In the genomic region with DNA sequence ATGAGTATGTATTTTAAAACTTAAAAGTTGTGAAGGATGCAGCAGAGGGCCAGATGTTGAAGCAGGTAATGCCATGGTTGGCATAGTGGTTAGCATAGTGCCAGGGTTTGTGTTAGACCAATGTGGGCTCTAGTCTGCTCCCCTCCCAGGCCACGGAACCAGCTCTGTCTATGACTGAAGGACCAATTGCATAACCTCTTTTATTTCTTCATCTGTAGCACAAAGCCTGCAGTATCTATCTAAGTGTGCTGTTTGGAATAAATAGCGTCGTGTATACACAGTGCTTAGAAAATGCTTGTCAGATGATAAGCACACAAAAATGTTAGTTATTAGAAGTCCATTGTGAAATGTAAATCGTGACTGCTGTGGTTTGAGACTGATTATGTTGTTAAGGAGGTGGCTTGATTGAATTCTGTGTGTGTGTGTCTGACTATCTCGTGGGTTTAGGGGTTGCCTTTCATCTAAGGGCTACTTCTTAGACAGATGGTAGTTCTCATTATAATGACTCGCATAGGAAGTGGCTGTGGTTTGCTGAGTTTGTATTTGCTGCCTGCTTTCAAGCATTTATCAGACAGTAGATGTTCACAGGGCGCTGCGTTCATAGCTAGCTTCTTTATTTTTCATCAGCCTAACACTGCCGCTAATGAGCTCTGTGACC, we compare ENCODE assay signal across 13 mouse cellular contexts. TPM values are rescaled to one million over a fixed set of nuclear protein-coding genes. Genes with fewer than 3 reads are reported as not detected.
DNase-seq lines count a peak whose midpoint lies in the region; ATAC-seq lines count a peak whose summit lies in the region.
"Had no signal": no experiment of that assay in that cellular context is flagged by ENCODE, and none has a peak within 500 bp of the region (broad histone marks: within the 10 kb centered on the region; RNA-seq: fewer than 3 reads in every experiment).

No protein-coding gene starts in this region.

- 24% methylated on average over 9 of the region's 9 CpGs for WGBS in heart, embryonic 10.5 days
- WGBS in liver, embryonic 11.5 days = 23% methylated on average over 9 of the region's 9 CpGs

- DNase-seq in heart, embryonic 10.5 days (ENCODE audit: low spot score) = no peak
- no peak for DNase-seq in heart, adult 9 months (ENCODE audit: low spot score in 2 of 2)
- no peak for DNase-seq in liver, embryonic 11.5 days (ENCODE audit: low spot score)
- DNase-seq in liver = no peak
- DNase-seq in Muller cell, postnatal 12 days (ENCODE audit: inconsistent ontology term) = peak; percentile 79
- no peak for DNase-seq in urinary bladder, postnatal 4 days (ENCODE audit: low spot score in 2 of 2)
- DNase-seq in layer of hippocampus, adult 8-10 months (ENCODE audit: low spot score in 2 of 2) = no peak
- DNase-seq: gastrocnemius, postnatal 10 days; kidney, adult 2 months; thymus, postnatal 4 days had no signal

- no peaks in the 10 kb centered on the region for H3K27me3 ChIP-seq in heart, embryonic 10.5 days (ENCODE audit: insufficient read depth, poor library complexity, severe bottlenecking)
- H3K27me3 ChIP-seq in liver, embryonic 11.5 days (replicated peaks; ENCODE audit: control insufficient read depth, insufficient read depth, low read length) = no peaks in the 10 kb centered on the region
- H3K27me3 ChIP-seq: CH12.LX had no signal

- H3K36me3 ChIP-seq in heart, embryonic 10.5 days = 0 out of 2 replicates have a peak, but pooled peaks cover 5% of the 10 kb centered on the region
- H3K36me3 ChIP-seq in liver, embryonic 11.5 days (ENCODE audit: control insufficient read depth, insufficient read depth, low read length) = no peaks in the 10 kb centered on the region

- peak overlapping the region; percentile 40; the same call in 1 of the 2 replicates for H3K4me3 ChIP-seq in heart, embryonic 10.5 days
- H3K4me3 ChIP-seq in liver, embryonic 11.5 days (ENCODE audit: low read depth, low read length) = no peak overlapping the region
- H3K4me3 ChIP-seq: myocyte had no signal

- H3K4me2 ChIP-seq in liver, embryonic 11.5 days = peak overlapping the region; percentile 52; the same call in 1 of the 2 replicates

- no peak overlapping the region for H3K9ac ChIP-seq in liver, embryonic 11.5 days (ENCODE audit: low read depth, low read length)

- H3K27ac ChIP-seq in heart, embryonic 10.5 days = peak overlapping the region; percentile 87
- no peak overlapping the region for H3K27ac ChIP-seq in liver, embryonic 11.5 days (ENCODE audit: low read depth, low read length)

- H3K9me3 ChIP-seq in heart, embryonic 10.5 days = no peaks in the 10 kb centered on the region
- H3K9me3 ChIP-seq in liver, embryonic 11.5 days (ENCODE audit: control insufficient read depth, low read length) = no peaks in the 10 kb centered on the region

- H3K4me1 ChIP-seq in heart, embryonic 10.5 days = peaks cover 57% of the 10 kb centered on the region
- H3K4me1 ChIP-seq in liver, embryonic 11.5 days (replicated peaks; ENCODE audit: control insufficient read depth, insufficient read depth, low read length) = peaks cover 32% of the 10 kb centered on the region

- ATAC-seq in liver, embryonic 11.5 days (replicated peaks; ENCODE audit: low FRiP score) = no peak
- peak; percentile 23 for ATAC-seq in megakaryocyte, adult 5-6 weeks (ENCODE audit: poor library complexity, severe bottlenecking)

RNA-seq across cellular contexts. Expression of gene Prkce, which starts 17.1 kb away (rescaled TPM):
- 9.4 and 12.5 TPM in 2 replicates for polyA plus RNA-seq in heart, embryonic 10.5 days (2016; fragmentation: Nextera tagmentation; extraction: Ambion mirVana)
- 3.7 and 4.0 TPM in 2 replicates for polyA plus RNA-seq in liver, embryonic 11.5 days (2014; fragmentation: Nextera tagmentation; extraction: Ambion mirVana)
- 7.3 and 8.1 TPM in 2 replicates for total RNA-seq in megakaryocyte, adult 5-6 weeks (2015)
- total RNA-seq in megakaryocyte, adult 5-6 weeks (2017) = 3.5 and 13.3 TPM in 2 replicates
- total RNA-seq in layer of hippocampus, adult 8-10 months (2022) = 100 to 1,000 TPM; 343 to 388 (median 379) TPM

RNA-seq across cellular contexts. Expression of gene Srbd1, which starts 39.7 kb away (rescaled TPM):
- 12.7 and 15.4 TPM in 2 replicates for polyA plus RNA-seq in heart, embryonic 10.5 days (2016; fragmentation: Nextera tagmentation; extraction: Ambion mirVana)
- polyA plus RNA-seq in liver, embryonic 11.5 days (2014; fragmentation: Nextera tagmentation; extraction: Ambion mirVana) = 11.5 and 13.3 TPM in 2 replicates
- 15.8 and 17.2 TPM in 2 replicates for total RNA-seq in megakaryocyte, adult 5-6 weeks (2015)
- 19.5 and 24.9 TPM in 2 replicates for total RNA-seq in megakaryocyte, adult 5-6 weeks (2017)
- total RNA-seq in layer of hippocampus, adult 8-10 months (2022) = 10 to 100 TPM; 14.6 to 18.9 (median 15.8) TPM

Comparison
In these comparisons a context has a peak if more than half of its experiments do, and no peak if none do; other contexts are left out.
1. RNA of gene Prkce, which starts 17.1 kb away (total RNA-seq): 343 to 388 TPM in layer of hippocampus, adult 8-10 months; 3.5 to 13.3 TPM in megakaryocyte, adult 5-6 weeks; every median in the first group is over 10 times any median in the second.